Mouse (Mus musculus) left cerebral cortex, adult 11 months (tissue): ENCODE data around the gene Apoc1.

Source experiments
- DNase-seq: peaks from one replicate; pipeline ENCODE4 v3.0.0; 2022; ENCODE audit warnings: low spot score

Gene Apoc1

GRCm38 (mm10) chr7:19691873-19692865 lies at the start of gene Apoc1:
Apoc1 (minus strand) TSS chr7:19692660.
- DNase-seq: no peak

- DNase-seq: no peak
These were observed 49.0 kb upstream of the Apoc1 start for GRCm38 (mm10) chr7:19741329-19742031.

- DNase-seq: no peak
These were observed 47.8 kb upstream of the Apoc1 start for GRCm38 (mm10) chr7:19740269-19740668.

- no peak for DNase-seq
These were observed 46.3 kb upstream of the Apoc1 start for GRCm38 (mm10) chr7:19738771-19739170.

- no peak for DNase-seq
These were observed 44.1 kb upstream of the Apoc1 start for GRCm38 (mm10) chr7:19736389-19737057.

GRCm38 (mm10) chr7:19734178-19734666 lies 41.8 kb upstream of the Apoc1 start:
- no peak for DNase-seq

- DNase-seq: no peak
These were observed 34.1 kb upstream of the Apoc1 start for GRCm38 (mm10) chr7:19726541-19726940.

- DNase-seq: no peak
These were observed 31.7 kb upstream of the Apoc1 start for GRCm38 (mm10) chr7:19724167-19724566.

GRCm38 (mm10) chr7:19722754-19723195 lies 30.3 kb upstream of the Apoc1 start:
- DNase-seq: no peak

GRCm38 (mm10) chr7:19719200-19719599 lies 26.7 kb upstream of the Apoc1 start:
- no peak for DNase-seq

- no peak for DNase-seq
These were observed 26.0 kb upstream of the Apoc1 start for GRCm38 (mm10) chr7:19718297-19718952.

GRCm38 (mm10) chr7:19717346-19717745 lies 24.9 kb upstream of the Apoc1 start:
- no peak for DNase-seq

- no peak for DNase-seq
These were observed 24.4 kb upstream of the Apoc1 start for GRCm38 (mm10) chr7:19716822-19717221.

GRCm38 (mm10) chr7:19716055-19716682 lies 23.7 kb upstream of the Apoc1 start:
- DNase-seq: no peak

GRCm38 (mm10) chr7:19715239-19716054 lies 23.0 kb upstream of the Apoc1 start, which contains the start of gene Tomm40:
Tomm40 (minus strand) TSS chr7:19715438.
- DNase-seq: peak; percentile 100

- no peak for DNase-seq
These were observed 22.4 kb upstream of the Apoc1 start for GRCm38 (mm10) chr7:19714836-19715235.

- no peak for DNase-seq
These were observed 21.1 kb upstream of the Apoc1 start for GRCm38 (mm10) chr7:19713598-19713997.

- DNase-seq: no peak
These were observed 20.7 kb upstream of the Apoc1 start for GRCm38 (mm10) chr7:19713196-19713595.

- DNase-seq: no peak
These were observed 20.0 kb upstream of the Apoc1 start for GRCm38 (mm10) chr7:19712414-19712813.

- no peak for DNase-seq
These were observed 18.2 kb upstream of the Apoc1 start for GRCm38 (mm10) chr7:19710650-19711049.
